Mouse (Mus musculus): ENCODE data around the gene Insr. TPM values are rescaled to one million over a fixed set of nuclear protein-coding genes. Genes with fewer than 3 reads are reported as not detected.
A peak's percentile ranks its signal among the peaks of the same experiment; 100 is the strongest.

Gene Insr
- polyA plus RNA-seq, 1 experiment from 2014 or later = 40.3 TPM

GRCm38 (mm10) chr8:3221960-3222635 lies 57.3 kb downstream of the Insr start:
- Histone ChIP-seq H3K4me3 (ENCODE audit: low read depth, low read length) (peak overlapping the region; percentile 29; the same call in 1 of the 2 replicates), H3K36me3 (ENCODE audit: control insufficient read depth, insufficient read depth, low read length) (no peaks in the 10 kb centered on the region; the same call in 1 of the 2 replicates), H3K27me3 (ENCODE audit: control insufficient read depth, insufficient read depth, low read length) (no peaks in the 10 kb centered on the region), H3K4me1 (replicated peaks; ENCODE audit: control insufficient read depth, insufficient read depth, low read length) (no peaks in the 10 kb centered on the region), H3K4me2 (ENCODE audit: low read depth, low read length, severe bottlenecking) (peak overlapping the region; percentile 69; the same call in 1 of the 2 replicates), H3K9me3 (ENCODE audit: control insufficient read depth, low read length) (no peaks in the 10 kb centered on the region), H3K9ac (ENCODE audit: low read length) (peak overlapping the region; percentile 78), H3K27ac (ENCODE audit: low read depth, low read length) (no peak overlapping the region)
- ATAC-seq (replicated peaks; ENCODE audit: low FRiP score) = no peak
- WGBS = 78% methylated on average over 6 of the region's 6 CpGs
- DNase-seq (ENCODE audit: low spot score) = no peak

GRCm38 (mm10) chr8:3221047-3221959 lies 58.1 kb downstream of the Insr start:
- H3K9ac ChIP-seq (ENCODE audit: low read length) = peak overlapping the region; percentile 78
- DNase-seq (ENCODE audit: low spot score) (peak; percentile 95), ATAC-seq (replicated peaks; ENCODE audit: low FRiP score) (peak; percentile 100)
- peak overlapping the region; percentile 29 for H3K4me3 ChIP-seq (ENCODE audit: low read depth, low read length)
- H3K27ac ChIP-seq (ENCODE audit: low read depth, low read length) = peak overlapping the region; percentile 61; the same call in 1 of the 2 replicates
- H3K36me3 ChIP-seq (ENCODE audit: control insufficient read depth, insufficient read depth, low read length) = no peaks in the 10 kb centered on the region; the same call in 1 of the 2 replicates
- H3K9me3 ChIP-seq (ENCODE audit: control insufficient read depth, low read length) = no peaks in the 10 kb centered on the region
- H3K27me3 ChIP-seq (ENCODE audit: control insufficient read depth, insufficient read depth, low read length) = no peaks in the 10 kb centered on the region
- 1% methylated on average over 43 of the region's 43 CpGs for WGBS
- H3K4me1 ChIP-seq (replicated peaks; ENCODE audit: control insufficient read depth, insufficient read depth, low read length) = no peaks in the 10 kb centered on the region
- H3K4me2 ChIP-seq (ENCODE audit: low read depth, low read length, severe bottlenecking) = peak overlapping the region; percentile 69

- Histone ChIP-seq H3K9me3 (ENCODE audit: control insufficient read depth, low read length) (no peaks in the 10 kb centered on the region), H3K27me3 (ENCODE audit: control insufficient read depth, insufficient read depth, low read length) (no peaks in the 10 kb centered on the region), H3K4me3 (ENCODE audit: low read depth, low read length) (peak overlapping the region; percentile 29), H3K36me3 (ENCODE audit: control insufficient read depth, insufficient read depth, low read length) (no peaks in the 10 kb centered on the region; the same call in 1 of the 2 replicates), H3K4me1 (replicated peaks; ENCODE audit: control insufficient read depth, insufficient read depth, low read length) (no peaks in the 10 kb centered on the region), H3K27ac (ENCODE audit: low read depth, low read length) (peak overlapping the region; percentile 61; the same call in 1 of the 2 replicates), H3K4me2 (ENCODE audit: low read depth, low read length, severe bottlenecking) (peak overlapping the region; percentile 69), H3K9ac (ENCODE audit: low read length) (peak overlapping the region; percentile 54; the same call in 1 of the 2 replicates)
- ATAC-seq (replicated peaks; ENCODE audit: low FRiP score) = peak; percentile 56
- peak; percentile 63 for DNase-seq (ENCODE audit: low spot score)
- 3% methylated on average over 9 of the region's 9 CpGs for WGBS
Observed at GRCm38 (mm10) chr8:3220502-3220901, 58.9 kb downstream of the Insr start.

DNA sequence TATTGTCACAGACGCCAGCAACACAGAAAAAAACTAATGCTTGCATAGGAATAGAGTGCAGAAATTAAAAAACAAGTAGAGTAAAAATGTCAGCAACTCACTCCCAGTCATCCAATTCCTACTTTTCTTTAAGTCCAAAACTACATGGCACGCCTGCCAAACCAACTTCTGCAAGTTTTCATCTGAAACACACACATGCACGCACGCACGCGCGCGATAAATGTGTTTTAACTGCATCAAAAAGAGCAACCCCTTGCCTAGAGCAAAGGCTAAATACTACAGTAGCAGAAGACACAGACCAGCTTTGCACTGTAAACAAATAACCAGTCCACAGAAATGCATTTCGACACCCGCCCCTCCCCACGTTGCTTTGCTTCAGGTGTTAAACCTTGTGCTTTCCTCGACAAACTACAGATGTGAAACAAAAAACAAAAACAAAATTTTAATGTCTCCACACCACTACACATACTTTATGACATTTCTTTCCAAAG lies 59.5 kb downstream of the Insr start:
- WGBS = 92% methylated on average over 12 of the region's 12 CpGs
- no peak overlapping the region for H3K27ac ChIP-seq (ENCODE audit: low read depth, low read length)
- H3K27me3 ChIP-seq (ENCODE audit: control insufficient read depth, insufficient read depth, low read length) = no peaks in the 10 kb centered on the region
- ATAC-seq (replicated peaks; ENCODE audit: low FRiP score) (no peak), DNase-seq (ENCODE audit: low spot score) (no peak)
- no peaks in the 10 kb centered on the region for H3K9me3 ChIP-seq (ENCODE audit: control insufficient read depth, low read length)
- H3K4me1 ChIP-seq (replicated peaks; ENCODE audit: control insufficient read depth, insufficient read depth, low read length) = no peaks in the 10 kb centered on the region
- H3K4me3 ChIP-seq (ENCODE audit: low read depth, low read length) = no peak overlapping the region
- H3K4me2 ChIP-seq (ENCODE audit: low read depth, low read length, severe bottlenecking) = no peak overlapping the region
- no peaks in the 10 kb centered on the region; the same call in 1 of the 2 replicates for H3K36me3 ChIP-seq (ENCODE audit: control insufficient read depth, insufficient read depth, low read length)
- no peak overlapping the region for H3K9ac ChIP-seq (ENCODE audit: low read length)

GRCm38 (mm10) chr8:3219266-3219665 lies 60.2 kb downstream of the Insr start:
- H3K4me1 ChIP-seq (replicated peaks; ENCODE audit: control insufficient read depth, insufficient read depth, low read length) = no peaks in the 10 kb centered on the region
- WGBS = 76% methylated on average over 3 of the region's 3 CpGs
- no peak overlapping the region for H3K4me2 ChIP-seq (ENCODE audit: low read depth, low read length, severe bottlenecking)
- H3K36me3 ChIP-seq (ENCODE audit: control insufficient read depth, insufficient read depth, low read length) = no peaks in the 10 kb centered on the region
- H3K9me3 ChIP-seq (ENCODE audit: control insufficient read depth, low read length) = no peaks in the 10 kb centered on the region
- ATAC-seq (replicated peaks; ENCODE audit: low FRiP score) (no peak), DNase-seq (ENCODE audit: low spot score) (no peak)
- no peak overlapping the region for H3K27ac ChIP-seq (ENCODE audit: low read depth, low read length)
- no peak overlapping the region for H3K4me3 ChIP-seq (ENCODE audit: low read depth, low read length)
- H3K27me3 ChIP-seq (ENCODE audit: control insufficient read depth, insufficient read depth, low read length) = no peaks in the 10 kb centered on the region
- H3K9ac ChIP-seq (ENCODE audit: low read length) = no peak overlapping the region

- H3K4me1 ChIP-seq (replicated peaks; ENCODE audit: control insufficient read depth, insufficient read depth, low read length) = no peaks in the 10 kb centered on the region
- no peaks in the 10 kb centered on the region for H3K36me3 ChIP-seq (ENCODE audit: control insufficient read depth, insufficient read depth, low read length)
- DNase-seq (ENCODE audit: low spot score) (no peak), ATAC-seq (replicated peaks; ENCODE audit: low FRiP score) (no peak)
- no peak overlapping the region for H3K27ac ChIP-seq (ENCODE audit: low read depth, low read length)
- no peak overlapping the region for H3K4me3 ChIP-seq (ENCODE audit: low read depth, low read length)
- H3K9ac ChIP-seq (ENCODE audit: low read length) = no peak overlapping the region
- WGBS = 82% methylated on average over 4 of the region's 4 CpGs
- no peaks in the 10 kb centered on the region for H3K27me3 ChIP-seq (ENCODE audit: control insufficient read depth, insufficient read depth, low read length)
- H3K4me2 ChIP-seq (ENCODE audit: low read depth, low read length, severe bottlenecking) = no peak overlapping the region
- H3K9me3 ChIP-seq (ENCODE audit: control insufficient read depth, low read length) = no peaks in the 10 kb centered on the region
Observed at GRCm38 (mm10) chr8:3216541-3217092, 62.8 kb downstream of the Insr start.

DNA sequence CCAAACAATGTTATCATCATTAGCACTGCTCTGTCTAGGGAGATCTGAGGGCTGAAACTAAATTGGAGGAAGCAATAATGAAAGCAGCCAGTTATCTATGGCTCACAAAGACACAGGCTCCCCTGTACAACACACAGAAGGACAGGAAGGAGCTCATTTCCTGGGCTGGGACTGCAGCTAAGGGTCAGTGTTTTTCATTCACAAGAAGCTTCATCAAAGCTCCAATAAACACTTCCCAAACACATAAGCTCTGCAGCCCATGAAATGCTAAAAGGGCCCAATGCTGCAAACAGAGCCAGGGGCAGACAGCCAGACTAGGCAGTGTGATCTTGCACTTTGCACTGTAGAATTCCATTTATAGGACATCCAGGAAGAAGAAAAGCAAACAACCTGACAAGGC lies 63.9 kb downstream of the Insr start:
- DNase-seq (ENCODE audit: low spot score) (no peak), ATAC-seq (replicated peaks; ENCODE audit: low FRiP score) (no peak)
- no peak overlapping the region for H3K27ac ChIP-seq (ENCODE audit: low read depth, low read length)
- no peaks in the 10 kb centered on the region for H3K4me1 ChIP-seq (replicated peaks; ENCODE audit: control insufficient read depth, insufficient read depth, low read length)
- no peaks in the 10 kb centered on the region; the same call in 1 of the 2 replicates for H3K36me3 ChIP-seq (ENCODE audit: control insufficient read depth, insufficient read depth, low read length)
- H3K9me3 ChIP-seq (ENCODE audit: control insufficient read depth, low read length) = no peaks in the 10 kb centered on the region
- H3K4me2 ChIP-seq (ENCODE audit: low read depth, low read length, severe bottlenecking) = no peak overlapping the region
- H3K4me3 ChIP-seq (ENCODE audit: low read depth, low read length) = no peak overlapping the region
- H3K27me3 ChIP-seq (ENCODE audit: control insufficient read depth, insufficient read depth, low read length) = no peaks in the 10 kb centered on the region
- no peak overlapping the region for H3K9ac ChIP-seq (ENCODE audit: low read length)

GRCm38 (mm10) chr8:3214601-3215000 lies 64.8 kb downstream of the Insr start:
- H3K36me3 ChIP-seq (ENCODE audit: control insufficient read depth, insufficient read depth, low read length) = no peaks in the 10 kb centered on the region; the same call in 1 of the 2 replicates
- H3K27me3 ChIP-seq (ENCODE audit: control insufficient read depth, insufficient read depth, low read length) = no peaks in the 10 kb centered on the region
- no peaks in the 10 kb centered on the region for H3K4me1 ChIP-seq (replicated peaks; ENCODE audit: control insufficient read depth, insufficient read depth, low read length)
- H3K27ac ChIP-seq (ENCODE audit: low read depth, low read length) = no peak overlapping the region
- 92% methylated on average over 1 of the region's 1 CpGs for WGBS
- no peaks in the 10 kb centered on the region for H3K9me3 ChIP-seq (ENCODE audit: control insufficient read depth, low read length)
- no peak overlapping the region for H3K9ac ChIP-seq (ENCODE audit: low read length)
- no peak overlapping the region for H3K4me3 ChIP-seq (ENCODE audit: low read depth, low read length)
- no peak for DNase-seq (ENCODE audit: low spot score)
- no peak for ATAC-seq (replicated peaks; ENCODE audit: low FRiP score)
- H3K4me2 ChIP-seq (ENCODE audit: low read depth, low read length, severe bottlenecking) = no peak overlapping the region
